Mouse (Mus musculus): ENCODE data around the gene Ogg1. TPM values are rescaled to one million over a fixed set of nuclear protein-coding genes. Genes with fewer than 3 reads are reported as not detected.
A peak's percentile ranks its signal among the peaks of the same experiment; 100 is the strongest.

The Ogg1 gene
- polyA plus RNA-seq, 1 experiment from 2014 or later: 14.0 TPM

DNA sequence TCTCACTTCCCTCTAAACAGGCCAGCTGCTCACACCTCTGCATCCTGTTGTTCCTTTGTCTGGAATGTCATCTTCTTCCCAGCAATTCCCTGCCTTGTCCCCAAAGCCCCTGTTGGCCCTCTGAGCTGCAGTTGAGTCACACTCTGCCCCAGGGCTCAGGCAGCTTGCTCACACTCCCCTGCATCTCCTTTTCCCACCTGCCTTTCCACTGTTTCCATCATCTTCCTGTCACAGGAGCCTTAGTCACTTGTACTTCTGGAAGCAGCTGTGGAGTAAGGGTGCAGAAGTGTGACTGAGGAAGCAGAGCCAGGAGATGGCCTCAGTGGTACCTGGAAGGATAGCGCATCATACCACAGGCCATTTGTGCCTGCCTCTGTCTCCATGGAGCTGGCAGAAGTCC is 35.5 kb downstream of the Ogg1 start:
- Histone ChIP-seq H3K4me1 (replicated peaks; ENCODE audit: insufficient read depth, low read length) (no peaks in the 10 kb centered on the region), H3K9ac (ENCODE audit: low read depth, low read length) (no peak overlapping the region), H3K27ac (no peak overlapping the region), H3K27me3 (ENCODE audit: insufficient read depth, low read length) (no peaks in the 10 kb centered on the region), H3K9me3 (replicated peaks; ENCODE audit: low read length) (no peaks in the 10 kb centered on the region), H3K36me3 (ENCODE audit: insufficient read depth, low read length) (0 out of 2 replicates have a peak, but pooled peaks cover 6% of the 10 kb centered on the region), H3K4me2 (ENCODE audit: low read length) (no peak overlapping the region), H3K4me3 (replicated peaks; ENCODE audit: low read depth, low read length) (no peak overlapping the region)
- WGBS: 86% methylated on average over 1 of the region's 1 CpGs
- ATAC-seq (replicated peaks; ENCODE audit: low FRiP score, low read depth) (no peak), DNase-seq (ENCODE audit: low spot score) (no peak)
- no peak for TF ChIP-seq CTCF (IDR thresholded peaks at IDR 0.05; ENCODE audit: low read depth)

DNA sequence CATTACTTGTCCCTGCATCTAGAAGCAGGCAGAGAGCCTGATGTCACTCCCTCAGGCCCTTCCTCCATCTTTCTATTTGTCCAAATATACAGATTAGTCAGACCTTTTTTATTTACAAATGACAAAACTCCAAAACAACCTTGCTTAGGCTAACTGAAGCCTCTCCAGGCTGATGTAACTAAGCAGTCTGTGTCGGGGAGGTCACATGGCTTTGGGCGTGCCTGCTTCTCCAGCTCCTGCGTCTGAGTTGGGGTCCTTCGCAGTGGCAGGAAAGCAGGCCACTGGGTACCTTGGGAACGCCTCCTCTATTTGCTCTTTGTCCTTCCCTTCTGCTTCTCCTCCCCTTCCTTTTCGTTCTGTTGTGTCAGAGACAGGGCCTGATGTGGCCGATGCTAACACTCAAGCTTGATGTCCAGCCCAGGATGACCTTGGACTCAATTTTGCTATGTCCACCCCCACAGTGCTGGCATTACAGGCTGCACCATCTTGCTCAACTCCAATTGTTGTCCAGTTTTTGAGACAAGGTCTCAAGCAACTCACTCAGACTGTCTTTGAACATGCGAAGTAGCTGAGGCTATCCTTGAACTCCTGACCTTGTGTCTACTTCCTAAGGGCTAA is 37.9 kb downstream of the Ogg1 start:
- no peaks in the 10 kb centered on the region for H3K4me1 ChIP-seq (replicated peaks; ENCODE audit: insufficient read depth, low read length)
- no peak for ATAC-seq (replicated peaks; ENCODE audit: low FRiP score, low read depth)
- 70% methylated on average over 8 of the region's 8 CpGs for WGBS
- no peak for DNase-seq (ENCODE audit: low spot score)
- no peak overlapping the region for H3K27ac ChIP-seq
- no peak overlapping the region for H3K4me3 ChIP-seq (replicated peaks; ENCODE audit: low read depth, low read length)
- peaks cover 15% of the 10 kb centered on the region; the same call in 1 of the 2 replicates for H3K36me3 ChIP-seq (ENCODE audit: insufficient read depth, low read length)
- no peaks in the 10 kb centered on the region for H3K27me3 ChIP-seq (ENCODE audit: insufficient read depth, low read length)
- no peak for TF ChIP-seq CTCF (IDR thresholded peaks at IDR 0.05; ENCODE audit: low read depth)
- H3K9ac ChIP-seq (ENCODE audit: low read depth, low read length): no peak overlapping the region
- no peak overlapping the region for H3K4me2 ChIP-seq (ENCODE audit: low read length)
- H3K9me3 ChIP-seq (replicated peaks; ENCODE audit: low read length): no peaks in the 10 kb centered on the region

GRCm38 (mm10) chr6:113366639-113367038 is 39.9 kb downstream of the Ogg1 start:
- no peak overlapping the region for H3K4me2 ChIP-seq (ENCODE audit: low read length)
- H3K27me3 ChIP-seq (ENCODE audit: insufficient read depth, low read length): no peaks in the 10 kb centered on the region
- no peak overlapping the region for H3K9ac ChIP-seq (ENCODE audit: low read depth, low read length)
- H3K4me3 ChIP-seq (replicated peaks; ENCODE audit: low read depth, low read length): no peak overlapping the region
- no peaks in the 10 kb centered on the region for H3K4me1 ChIP-seq (replicated peaks; ENCODE audit: insufficient read depth, low read length)
- DNase-seq (ENCODE audit: low spot score) (no peak), ATAC-seq (replicated peaks; ENCODE audit: low FRiP score, low read depth) (no peak)
- peaks cover 29% of the 10 kb centered on the region for H3K36me3 ChIP-seq (ENCODE audit: insufficient read depth, low read length)
- no peaks in the 10 kb centered on the region for H3K9me3 ChIP-seq (replicated peaks; ENCODE audit: low read length)
- WGBS: 87% methylated on average over 6 of the region's 6 CpGs
- H3K27ac ChIP-seq: no peak overlapping the region
- no peak for TF ChIP-seq CTCF (IDR thresholded peaks at IDR 0.05; ENCODE audit: low read depth)

GRCm38 (mm10) chr6:113367574-113367973 is 40.8 kb downstream of the Ogg1 start:
- no peak overlapping the region for H3K27ac ChIP-seq

DNA sequence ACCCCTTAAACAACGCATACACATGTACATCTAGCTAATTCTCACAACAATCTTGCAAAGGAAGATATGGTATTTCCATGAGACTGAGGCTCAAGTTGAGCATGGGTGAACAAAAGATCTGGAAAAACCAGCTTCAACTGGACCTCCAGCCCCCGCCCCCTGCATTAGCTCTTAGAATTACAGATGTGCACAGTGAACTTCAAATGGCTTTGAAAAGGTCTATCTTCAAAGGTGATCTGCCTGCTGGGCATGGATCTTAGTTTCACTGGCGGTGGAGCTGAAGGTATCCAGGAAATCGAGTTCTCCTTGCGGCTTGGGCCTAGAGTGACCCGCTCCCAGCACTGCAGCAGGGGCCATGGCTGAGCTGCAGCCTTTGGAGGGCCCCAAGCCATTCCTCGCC is 41.4 kb downstream of the Ogg1 start:
- Histone ChIP-seq H3K36me3 (ENCODE audit: insufficient read depth, low read length) (peaks cover 38% of the 10 kb centered on the region), H3K4me3 (replicated peaks; ENCODE audit: low read depth, low read length) (no peak overlapping the region), H3K9me3 (replicated peaks; ENCODE audit: low read length) (no peaks in the 10 kb centered on the region), H3K27ac (peak overlapping the region; percentile 31; the same call in 1 of the 2 replicates), H3K9ac (ENCODE audit: low read depth, low read length) (no peak overlapping the region), H3K4me2 (ENCODE audit: low read length) (no peak overlapping the region), H3K27me3 (ENCODE audit: insufficient read depth, low read length) (no peaks in the 10 kb centered on the region), H3K4me1 (replicated peaks; ENCODE audit: insufficient read depth, low read length) (no peaks in the 10 kb centered on the region)
- ATAC-seq (replicated peaks; ENCODE audit: low FRiP score, low read depth): no peak
- DNase-seq (ENCODE audit: low spot score): no peak
- TF ChIP-seq CTCF (IDR thresholded peaks at IDR 0.05; ENCODE audit: low read depth): no peak
- WGBS: 78% methylated on average over 7 of the region's 7 CpGs

More at GRCm38 (mm10) chr6:113367574-113367973, 40.8 kb downstream of the Ogg1 start:
- Histone ChIP-seq H3K27me3 (ENCODE audit: insufficient read depth, low read length) (no peaks in the 10 kb centered on the region), H3K4me2 (ENCODE audit: low read length) (no peak overlapping the region), H3K36me3 (ENCODE audit: insufficient read depth, low read length) (peaks cover 35% of the 10 kb centered on the region), H3K9ac (ENCODE audit: low read depth, low read length) (no peak overlapping the region), H3K9me3 (replicated peaks; ENCODE audit: low read length) (no peaks in the 10 kb centered on the region), H3K4me1 (replicated peaks; ENCODE audit: insufficient read depth, low read length) (no peaks in the 10 kb centered on the region), H3K4me3 (replicated peaks; ENCODE audit: low read depth, low read length) (no peak overlapping the region)
- 100% methylated on average over 1 of the region's 1 CpGs for WGBS
- DNase-seq (ENCODE audit: low spot score): no peak
- no peak for TF ChIP-seq CTCF (IDR thresholded peaks at IDR 0.05; ENCODE audit: low read depth)
- no peak for ATAC-seq (replicated peaks; ENCODE audit: low FRiP score, low read depth)

DNA sequence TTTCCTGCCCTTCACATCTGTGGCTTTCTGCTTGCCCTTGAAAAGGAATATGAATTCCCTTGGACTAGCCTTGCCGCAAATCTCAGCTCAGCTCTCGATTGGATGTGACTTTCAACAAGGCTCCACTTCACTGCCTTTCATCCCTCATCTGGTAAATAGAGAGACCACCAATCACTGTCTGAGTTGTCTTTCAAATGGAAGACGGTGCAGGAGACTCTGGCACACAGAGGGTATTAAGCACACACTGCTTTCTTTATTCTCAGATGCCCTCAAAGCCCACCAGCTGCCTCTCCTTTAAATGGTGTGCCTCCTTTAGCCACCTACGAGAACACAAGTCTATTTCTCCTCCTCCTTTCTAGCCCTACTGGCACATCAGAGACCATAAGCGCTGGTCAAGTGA is 41.8 kb downstream of the Ogg1 start:
- 71% methylated on average over 5 of the region's 5 CpGs for WGBS
- Histone ChIP-seq H3K36me3 (ENCODE audit: insufficient read depth, low read length) (peaks cover 41% of the 10 kb centered on the region), H3K4me1 (replicated peaks; ENCODE audit: insufficient read depth, low read length) (no peaks in the 10 kb centered on the region), H3K27ac (peak overlapping the region; percentile 31; the same call in 1 of the 2 replicates), H3K4me3 (replicated peaks; ENCODE audit: low read depth, low read length) (no peak overlapping the region), H3K27me3 (ENCODE audit: insufficient read depth, low read length) (no peaks in the 10 kb centered on the region), H3K9ac (ENCODE audit: low read depth, low read length) (no peak overlapping the region), H3K9me3 (replicated peaks; ENCODE audit: low read length) (no peaks in the 10 kb centered on the region), H3K4me2 (ENCODE audit: low read length) (no peak overlapping the region)
- no peak for TF ChIP-seq CTCF (IDR thresholded peaks at IDR 0.05; ENCODE audit: low read depth)
- DNase-seq (ENCODE audit: low spot score): no peak
- ATAC-seq (replicated peaks; ENCODE audit: low FRiP score, low read depth): no peak

Measured in kidney, postnatal 0 days (tissue).